Mouse (Mus musculus): ENCODE results near the gene Fam102a.

DNA sequence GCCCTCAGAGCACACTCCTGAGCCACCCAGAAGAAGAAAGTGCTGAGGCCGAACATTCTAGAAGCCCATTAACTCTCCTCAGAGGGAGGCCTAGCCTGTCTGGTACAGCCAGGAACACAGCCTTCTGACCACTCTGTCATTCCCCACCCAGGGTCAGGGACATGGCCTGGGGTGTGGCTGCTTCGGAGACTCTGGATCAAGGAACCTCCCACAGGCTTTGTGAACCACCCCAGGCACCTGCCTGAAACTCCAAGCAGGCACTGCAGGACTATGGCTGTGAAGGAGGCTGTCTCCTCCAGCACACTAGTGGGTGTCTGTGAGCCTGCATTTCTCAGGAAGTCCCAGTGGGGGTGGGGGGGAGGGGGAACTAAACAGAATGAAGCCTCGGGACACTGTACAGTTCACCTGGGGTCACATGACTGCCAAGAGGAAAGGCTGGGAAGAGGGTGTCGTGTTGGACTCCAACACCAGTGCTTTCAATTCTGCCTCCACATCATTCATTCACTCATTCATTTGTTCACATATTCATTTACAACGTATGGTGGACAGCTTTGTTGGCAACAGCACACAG is 33.3 kb upstream of the Fam102a start:
- TF ChIP-seq CTCF (IDR thresholded peaks at IDR 0.05; ENCODE audit: low read depth) (no peak), EP300 (IDR thresholded peaks at IDR 0.05; ENCODE audit: low read depth) (no peak)

All from liver, embryonic 14.5 days (tissue).